Mouse (Mus musculus): ENCODE data around the gene Mn1. TPM values are rescaled to one million over a fixed set of nuclear protein-coding genes. Genes with fewer than 3 reads are reported as not detected.
A peak's percentile ranks its signal among the peaks of the same experiment; 100 is the strongest.

Mn1 gene
- polyA plus RNA-seq, 1 experiment from 2014 or later: 1.00 TPM

GRCm38 (mm10) chr5:111446652-111447051 is 29.5 kb downstream of the Mn1 start:
- H3K9me3 ChIP-seq (ENCODE audit: low read length): no peaks in the 10 kb centered on the region
- no peaks in the 10 kb centered on the region for H3K27me3 ChIP-seq (ENCODE audit: insufficient read depth, low read length)
- peaks cover 3% of the 10 kb centered on the region; the same call in 1 of the 2 replicates for H3K4me1 ChIP-seq (ENCODE audit: insufficient read depth)
- no peak for TF ChIP-seq CTCF (IDR thresholded peaks at IDR 0.05; ENCODE audit: low read depth)
- no peak for TF ChIP-seq EP300 (IDR thresholded peaks at IDR 0.05; ENCODE audit: low read depth)
- ATAC-seq (no peak), DNase-seq (no peak)
- no peak overlapping the region for H3K4me3 ChIP-seq (ENCODE audit: low read depth, low read length)
- H3K36me3 ChIP-seq (replicated peaks; ENCODE audit: insufficient read depth, low read length): no peaks in the 10 kb centered on the region
- H3K4me2 ChIP-seq (ENCODE audit: low read depth, low read length): no peak overlapping the region
- no peak overlapping the region for H3K9ac ChIP-seq (replicated peaks)
- WGBS (ENCODE audit: insufficient replicate concordance): 86% methylated on average over 7 of the region's 7 CpGs
- no peak overlapping the region for H3K27ac ChIP-seq (ENCODE audit: low read depth)

GRCm38 (mm10) chr5:111449700-111450099 is 32.5 kb downstream of the Mn1 start:
- ATAC-seq (no peak), DNase-seq (no peak)
- Histone ChIP-seq H3K9me3 (ENCODE audit: low read length) (no peaks in the 10 kb centered on the region), H3K4me1 (ENCODE audit: insufficient read depth) (peaks cover 3% of the 10 kb centered on the region; the same call in 1 of the 2 replicates), H3K4me3 (ENCODE audit: low read depth, low read length) (no peak overlapping the region), H3K9ac (replicated peaks) (no peak overlapping the region), H3K36me3 (replicated peaks; ENCODE audit: insufficient read depth, low read length) (no peaks in the 10 kb centered on the region), H3K4me2 (ENCODE audit: low read depth, low read length) (no peak overlapping the region), H3K27me3 (ENCODE audit: insufficient read depth, low read length) (no peaks in the 10 kb centered on the region), H3K27ac (ENCODE audit: low read depth) (no peak overlapping the region)
- TF ChIP-seq CTCF (IDR thresholded peaks at IDR 0.05; ENCODE audit: low read depth) (no peak), EP300 (IDR thresholded peaks at IDR 0.05; ENCODE audit: low read depth) (no peak)
- WGBS (ENCODE audit: insufficient replicate concordance): 43% methylated on average over 8 of the region's 8 CpGs

GRCm38 (mm10) chr5:111454240-111454639 is 37.1 kb downstream of the Mn1 start:
- H3K4me3 ChIP-seq (ENCODE audit: low read depth, low read length): no peak overlapping the region
- ATAC-seq (peak; percentile 80), DNase-seq (no peak)
- H3K27me3 ChIP-seq (ENCODE audit: insufficient read depth, low read length): no peaks in the 10 kb centered on the region
- H3K9ac ChIP-seq (replicated peaks): no peak overlapping the region
- TF ChIP-seq CTCF (IDR thresholded peaks at IDR 0.05; ENCODE audit: low read depth): no peak
- no peak for TF ChIP-seq EP300 (IDR thresholded peaks at IDR 0.05; ENCODE audit: low read depth)
- no peak overlapping the region for H3K4me2 ChIP-seq (ENCODE audit: low read depth, low read length)
- H3K9me3 ChIP-seq (ENCODE audit: low read length): 0 out of 2 replicates have a peak, but pooled peaks cover 1% of the 10 kb centered on the region
- 49% methylated on average over 5 of the region's 5 CpGs for whole genome bisulfite sequencing (ENCODE audit: insufficient replicate concordance)
- H3K27ac ChIP-seq (ENCODE audit: low read depth): no peak overlapping the region
- H3K4me1 ChIP-seq (ENCODE audit: insufficient read depth): no peaks in the 10 kb centered on the region
- no peaks in the 10 kb centered on the region for H3K36me3 ChIP-seq (replicated peaks; ENCODE audit: insufficient read depth, low read length)

- no peaks in the 10 kb centered on the region for H3K36me3 ChIP-seq (replicated peaks; ENCODE audit: insufficient read depth, low read length)
- TF ChIP-seq EP300 (IDR thresholded peaks at IDR 0.05; ENCODE audit: low read depth) (no peak), CTCF (IDR thresholded peaks at IDR 0.05; ENCODE audit: low read depth) (no peak)
- 0 out of 2 replicates have a peak, but pooled peaks cover 2% of the 10 kb centered on the region for H3K9me3 ChIP-seq (ENCODE audit: low read length)
- WGBS (ENCODE audit: insufficient replicate concordance): 70% methylated on average over 6 of the region's 6 CpGs
- DNase-seq: no peak
- ATAC-seq: no peak
- H3K4me1 ChIP-seq (ENCODE audit: insufficient read depth): no peaks in the 10 kb centered on the region
- H3K4me3 ChIP-seq (ENCODE audit: low read depth, low read length): no peak overlapping the region
- no peaks in the 10 kb centered on the region for H3K27me3 ChIP-seq (ENCODE audit: insufficient read depth, low read length)
- no peak overlapping the region for H3K4me2 ChIP-seq (ENCODE audit: low read depth, low read length)
- H3K27ac ChIP-seq (ENCODE audit: low read depth): no peak overlapping the region
- H3K9ac ChIP-seq (replicated peaks): no peak overlapping the region
Measured at GRCm38 (mm10) chr5:111454876-111455275, 37.7 kb downstream of the Mn1 start.

GRCm38 (mm10) chr5:111458675-111459074 is 41.5 kb downstream of the Mn1 start:
- Histone ChIP-seq H3K9me3 (ENCODE audit: low read length) (0 out of 2 replicates have a peak, but pooled peaks cover 2% of the 10 kb centered on the region), H3K9ac (replicated peaks) (no peak overlapping the region), H3K4me2 (ENCODE audit: low read depth, low read length) (no peak overlapping the region), H3K4me1 (ENCODE audit: insufficient read depth) (no peaks in the 10 kb centered on the region), H3K36me3 (replicated peaks; ENCODE audit: insufficient read depth, low read length) (no peaks in the 10 kb centered on the region), H3K4me3 (ENCODE audit: low read depth, low read length) (no peak overlapping the region), H3K27ac (ENCODE audit: low read depth) (no peak overlapping the region), H3K27me3 (ENCODE audit: insufficient read depth, low read length) (no peaks in the 10 kb centered on the region)
- TF ChIP-seq EP300 (IDR thresholded peaks at IDR 0.05; ENCODE audit: low read depth) (no peak), CTCF (IDR thresholded peaks at IDR 0.05; ENCODE audit: low read depth) (no peak)
- 84% methylated on average over 6 of the region's 6 CpGs for WGBS (ENCODE audit: insufficient replicate concordance)
- no peak for ATAC-seq
- no peak for DNase-seq

- WGBS (ENCODE audit: insufficient replicate concordance): 60% methylated on average over 11 of the region's 11 CpGs
- 0 out of 2 replicates have a peak overlapping the region, but pooled peaks have one; percentile 22 for H3K4me2 ChIP-seq (ENCODE audit: low read depth, low read length)
- H3K9me3 ChIP-seq (ENCODE audit: low read length): no peaks in the 10 kb centered on the region
- ATAC-seq (peak; percentile 54; the same call in 1 of the 2 replicates), DNase-seq (no peak)
- no peak for TF ChIP-seq EP300 (IDR thresholded peaks at IDR 0.05; ENCODE audit: low read depth)
- H3K9ac ChIP-seq (replicated peaks): no peak overlapping the region
- 0 out of 2 replicates have a peak overlapping the region, but pooled peaks have one; percentile 16 for H3K27ac ChIP-seq (ENCODE audit: low read depth)
- H3K27me3 ChIP-seq (ENCODE audit: insufficient read depth, low read length): no peaks in the 10 kb centered on the region
- H3K4me1 ChIP-seq (ENCODE audit: insufficient read depth): peaks cover 6% of the 10 kb centered on the region; the same call in 1 of the 2 replicates
- no peaks in the 10 kb centered on the region for H3K36me3 ChIP-seq (replicated peaks; ENCODE audit: insufficient read depth, low read length)
- H3K4me3 ChIP-seq (ENCODE audit: low read depth, low read length): no peak overlapping the region
Measured at GRCm38 (mm10) chr5:111465811-111466299, 48.7 kb downstream of the Mn1 start.

Measured in liver, postnatal 0 days (tissue).